Mouse (Mus musculus) erythroblast, embryonic 14.5 days (primary cell): ENCODE measurements around the gene Mpst.

Experiments
- GATA1 ChIP-seq: IDR thresholded peaks from 2 replicates; pipeline ENCODE4 v1.6.1; 2012; ENCODE audit warnings: low read length, inconsistent platforms, mixed read lengths
- TAL1 ChIP-seq: IDR thresholded peaks from 3 replicates; pipeline ENCODE4 v1.6.1; 2012; ENCODE audit warnings: low read length, inconsistent platforms, mixed read lengths

GRCm38 (mm10) chr15:78420395-78420794, 14.2 kb downstream of the Mpst start:
- TF ChIP-seq TAL1 (no peak), GATA1 (no peak)
